Mouse (Mus musculus) heart, postnatal 0 days (tissue): ENCODE results near the gene Itgax.

Experiments used
- CTCF ChIP-seq: IDR thresholded peaks from 2 replicates; pipeline ENCODE4 v1.5.1; 2016; ENCODE audit warnings: antibody characterized with exemption, control low read depth, low read depth
- EP300 ChIP-seq: IDR thresholded peaks from 2 replicates; pipeline ENCODE4 v1.6.1; 2016; ENCODE audit warnings: antibody characterized with exemption, low read depth

DNA sequence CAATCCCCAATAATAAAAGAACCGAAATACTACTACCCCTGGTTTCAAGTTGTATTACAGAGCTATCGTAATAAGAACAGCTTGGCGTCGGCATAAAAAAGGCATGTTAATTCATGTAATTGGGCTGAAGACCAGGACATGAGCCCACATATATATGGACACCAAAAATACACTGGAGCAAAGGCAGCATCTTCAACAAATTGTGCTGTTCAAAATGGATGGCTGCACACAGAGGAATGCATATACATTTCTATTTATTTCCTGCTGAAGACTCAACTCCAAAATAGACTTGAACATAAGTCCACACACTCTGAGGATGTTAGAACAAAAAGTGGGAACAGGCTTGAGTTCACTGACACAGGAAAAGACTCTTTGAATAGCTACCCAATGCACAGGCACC lies 34.7 kb downstream of the Itgax start:
- TF ChIP-seq CTCF (no peak), EP300 (no peak)
